ENCODE assay signal across 7 mouse cellular contexts in the genomic region with DNA sequence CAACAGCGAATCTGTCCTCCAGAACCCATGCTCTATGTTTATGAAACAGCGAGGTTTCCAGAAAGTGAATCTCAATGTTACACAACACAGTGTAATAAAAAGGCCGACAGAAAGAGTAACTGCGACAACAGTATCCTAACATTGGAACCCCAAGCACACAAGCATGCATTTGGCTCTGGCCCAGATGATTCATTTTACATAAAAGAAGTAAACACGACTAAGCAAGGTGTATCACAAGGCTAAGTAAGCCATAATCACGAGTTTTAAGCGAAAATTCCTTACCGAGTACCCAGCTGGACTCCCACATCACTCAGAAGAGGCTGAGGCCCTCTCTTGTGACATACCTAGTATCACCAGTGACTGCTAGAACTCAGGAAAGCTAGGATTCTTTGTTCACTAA. TPM values are rescaled to one million over a fixed set of nuclear protein-coding genes. Genes with fewer than 3 reads are reported as not detected.
DNase-seq lines count a peak whose midpoint lies in the region; ATAC-seq and TF ChIP-seq lines count a peak whose summit lies in the region.

No protein-coding gene starts in this region.

- peak overlapping the region; percentile 66 for H3K4me2 ChIP-seq in embryonic facial prominence, embryonic 14.5 days (ENCODE audit: low read depth, low read length)
- H3K4me2 ChIP-seq in hindbrain, embryonic 15.5 days: peak overlapping the region; percentile 70
- peak overlapping the region; percentile 74 for H3K4me2 ChIP-seq in lung, postnatal 0 days (replicated peaks; ENCODE audit: low read depth, low read length)

- WGBS in embryonic facial prominence, embryonic 14.5 days: 18% methylated on average over 8 of the region's 8 CpGs
- WGBS in hindbrain, embryonic 15.5 days: 14% methylated on average over 8 of the region's 8 CpGs
- 2% methylated on average over 8 of the region's 8 CpGs for WGBS in lung, postnatal 0 days

- no peaks in the 10 kb centered on the region for H3K27me3 ChIP-seq in embryonic facial prominence, embryonic 14.5 days (replicated peaks; ENCODE audit: control insufficient read depth, insufficient read depth, low read length)
- no peaks in the 10 kb centered on the region for H3K27me3 ChIP-seq in hindbrain, embryonic 15.5 days
- no peaks in the 10 kb centered on the region for H3K27me3 ChIP-seq in lung, postnatal 0 days (replicated peaks; ENCODE audit: insufficient read depth, low read length)

- H3K36me3 ChIP-seq in embryonic facial prominence, embryonic 14.5 days (ENCODE audit: control insufficient read depth, insufficient read depth, low read length): no peaks in the 10 kb centered on the region
- no peaks in the 10 kb centered on the region for H3K36me3 ChIP-seq in hindbrain, embryonic 15.5 days
- no peaks in the 10 kb centered on the region for H3K36me3 ChIP-seq in lung, postnatal 0 days (ENCODE audit: insufficient read depth, low read length)

- peak overlapping the region; percentile 96 for H3K4me3 ChIP-seq in embryonic facial prominence, embryonic 14.5 days (ENCODE audit: low read depth, low read length)
- H3K4me3 ChIP-seq in hindbrain, embryonic 15.5 days: peak overlapping the region; percentile 89
- H3K4me3 ChIP-seq in lung, postnatal 0 days (ENCODE audit: low read depth, low read length): peak overlapping the region; percentile 93

- ATAC-seq in embryonic facial prominence, embryonic 14.5 days (ENCODE audit: low read depth): no peak
- no peak for ATAC-seq in hindbrain, embryonic 15.5 days (ENCODE audit: low FRiP score, low read depth)
- ATAC-seq in lung, postnatal 0 days: peak; percentile 3; the same call in 1 of the 2 replicates

- no peaks in the 10 kb centered on the region for H3K9me3 ChIP-seq in embryonic facial prominence, embryonic 14.5 days (ENCODE audit: control insufficient read depth, low read length)
- H3K9me3 ChIP-seq in hindbrain, embryonic 15.5 days: no peaks in the 10 kb centered on the region
- H3K9me3 ChIP-seq in lung, postnatal 0 days (ENCODE audit: low read length): no peaks in the 10 kb centered on the region

- H3K9ac ChIP-seq in embryonic facial prominence, embryonic 14.5 days (ENCODE audit: low read depth, low read length): peak overlapping the region; percentile 99
- H3K9ac ChIP-seq in hindbrain, embryonic 15.5 days: peak overlapping the region; percentile 32
- H3K9ac ChIP-seq in lung, postnatal 0 days (replicated peaks; ENCODE audit: low read depth): peak overlapping the region; percentile 24; the same call in 1 of the 2 replicates

- peak overlapping the region; percentile 99; the same call in 1 of the 2 replicates for H3K27ac ChIP-seq in embryonic facial prominence, embryonic 14.5 days (replicated peaks; ENCODE audit: low read depth, low read length)
- 0 out of 2 replicates have a peak overlapping the region, but pooled peaks have one; percentile 35 for H3K27ac ChIP-seq in hindbrain, embryonic 15.5 days (replicated peaks)
- H3K27ac ChIP-seq in lung, postnatal 0 days (ENCODE audit: low read length): peak overlapping the region; percentile 100

- peak; percentile 20 to 33 for DNase-seq in urinary bladder, postnatal 36 days (ENCODE audit: low spot score in 2 of 2)
- DNase-seq in urinary bladder, adult 2 months (ENCODE audit: low spot score): no peak
- peak; percentile 34 for DNase-seq in embryonic facial prominence, embryonic 14.5 days (ENCODE audit: low spot score)
- DNase-seq in lung, postnatal 0 days (ENCODE audit: low spot score): peak; percentile 79
- DNase-seq in spleen, adult 12 weeks (ENCODE audit: low spot score): no peak
- no peak for DNase-seq in ovary, postnatal 10 days (ENCODE audit: low spot score)

- no peak for TF ChIP-seq CTCF in lung, postnatal 0 days (IDR thresholded peaks at IDR 0.05)

- TF ChIP-seq EP300 in lung, postnatal 0 days (IDR thresholded peaks at IDR 0.05): no peak

- H3K4me1 ChIP-seq in embryonic facial prominence, embryonic 14.5 days (ENCODE audit: control insufficient read depth, insufficient read depth, low read length): peaks cover 11% of the 10 kb centered on the region
- H3K4me1 ChIP-seq in hindbrain, embryonic 15.5 days (replicated peaks): peaks cover 41% of the 10 kb centered on the region
- H3K4me1 ChIP-seq in lung, postnatal 0 days (ENCODE audit: insufficient read depth, low read depth, low read length): peaks cover 21% of the 10 kb centered on the region; the same call in 1 of the 2 replicates

RNA-seq across cellular contexts. Expression of gene Ranbp9, which starts 2.5 kb away (rescaled TPM):
- 32.7 and 36.6 TPM in 2 replicates for polyA plus RNA-seq in urinary bladder, adult 2 months (2012; rRNA removed)
- 11.2 and 13.6 TPM in 2 replicates for polyA plus RNA-seq in embryonic facial prominence, embryonic 14.5 days (2014; fragmentation: Nextera tagmentation; extraction: Ambion mirVana)
- polyA plus RNA-seq in hindbrain, embryonic 15.5 days (2015; fragmentation: Nextera tagmentation; extraction: Ambion mirVana): 13.6 and 14.6 TPM in 2 replicates
- 12.4 and 14.2 TPM in 2 replicates for polyA plus RNA-seq in lung, postnatal 0 days (2015; fragmentation: Nextera tagmentation; extraction: Ambion mirVana)

Comparison
In these comparisons a context has a peak if more than half of its experiments do, and no peak if none do; other contexts are left out.
1. DNase-seq: peak in urinary bladder, postnatal 36 days (2 of 2), embryonic facial prominence, embryonic 14.5 days (single experiment) and lung, postnatal 0 days (single experiment); none in urinary bladder, adult 2 months (single experiment), spleen, adult 12 weeks (single experiment) and ovary, postnatal 10 days (single experiment).
2. H3K27ac ChIP-seq: peak in every context shown above with its lines; median percentile 100 in lung, postnatal 0 days; 99 in embryonic facial prominence, embryonic 14.5 days; 35 in hindbrain, embryonic 15.5 days.
3. H3K9ac ChIP-seq: peak in every context shown above with its lines; median percentile 99 in embryonic facial prominence, embryonic 14.5 days; 32 in hindbrain, embryonic 15.5 days; 24 in lung, postnatal 0 days.
4. Peak in every context shown above with its lines, with median percentiles within 50 percentile points of each other: H3K4me2 ChIP-seq and H3K4me3 ChIP-seq.